Mouse (Mus musculus): ENCODE data around the gene Cracr2b. TPM values are rescaled to one million over a fixed set of nuclear protein-coding genes. Genes with fewer than 3 reads are reported as not detected.
A peak's percentile ranks its signal among the peaks of the same experiment; 100 is the strongest.
"Not testable (repeated sequence)": the region's sequence is repeated elsewhere in the genome, so short reads cannot be mapped to it uniquely, and the experiment has no call there.

Cracr2b gene
- polyA plus RNA-seq, 1 experiment from 2014 or later, result 7.7 TPM

DNA sequence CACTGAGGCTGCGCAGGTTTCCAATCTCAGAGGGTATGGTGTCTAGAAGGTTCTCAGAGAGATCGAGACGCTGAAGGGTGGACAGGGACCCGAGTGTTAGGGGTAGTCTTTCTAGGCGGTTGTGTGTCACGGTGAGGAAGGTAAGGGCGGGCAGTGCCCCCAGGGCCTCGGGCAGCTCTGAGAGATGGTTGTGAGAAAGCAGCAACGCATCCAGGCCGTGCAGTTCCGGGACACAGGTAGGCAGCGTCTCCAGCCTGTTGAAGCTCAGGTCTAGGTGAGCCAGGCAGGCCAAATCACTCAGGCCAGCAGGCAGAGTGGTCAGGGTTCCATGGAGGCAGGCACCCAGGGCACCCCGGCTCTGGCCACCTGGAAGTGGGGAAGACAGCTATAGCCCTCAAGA is 18.7 kb upstream of the Cracr2b start:
- Histone ChIP-seq H3K27me3 (no peaks in the 10 kb centered on the region), H3K36me3 (peaks cover 45% of the 10 kb centered on the region), H3K9me3 (no peaks in the 10 kb centered on the region), H3K4me1 (replicated peaks) (peaks cover 32% of the 10 kb centered on the region), H3K27ac (no peak overlapping the region), H3K4me3 (replicated peaks) (peak overlapping the region; percentile 48; the same call in 1 of the 2 replicates), H3K4me2 (peak overlapping the region; percentile 88), H3K9ac (replicated peaks) (peak overlapping the region; percentile 68)
- no peak for ATAC-seq (ENCODE audit: insufficient number of reproducible peaks, insufficient read depth, low FRiP score, low TSS enrichment, low read depth)
- WGBS, result 89% methylated on average over 13 of the region's 13 CpGs

DNA sequence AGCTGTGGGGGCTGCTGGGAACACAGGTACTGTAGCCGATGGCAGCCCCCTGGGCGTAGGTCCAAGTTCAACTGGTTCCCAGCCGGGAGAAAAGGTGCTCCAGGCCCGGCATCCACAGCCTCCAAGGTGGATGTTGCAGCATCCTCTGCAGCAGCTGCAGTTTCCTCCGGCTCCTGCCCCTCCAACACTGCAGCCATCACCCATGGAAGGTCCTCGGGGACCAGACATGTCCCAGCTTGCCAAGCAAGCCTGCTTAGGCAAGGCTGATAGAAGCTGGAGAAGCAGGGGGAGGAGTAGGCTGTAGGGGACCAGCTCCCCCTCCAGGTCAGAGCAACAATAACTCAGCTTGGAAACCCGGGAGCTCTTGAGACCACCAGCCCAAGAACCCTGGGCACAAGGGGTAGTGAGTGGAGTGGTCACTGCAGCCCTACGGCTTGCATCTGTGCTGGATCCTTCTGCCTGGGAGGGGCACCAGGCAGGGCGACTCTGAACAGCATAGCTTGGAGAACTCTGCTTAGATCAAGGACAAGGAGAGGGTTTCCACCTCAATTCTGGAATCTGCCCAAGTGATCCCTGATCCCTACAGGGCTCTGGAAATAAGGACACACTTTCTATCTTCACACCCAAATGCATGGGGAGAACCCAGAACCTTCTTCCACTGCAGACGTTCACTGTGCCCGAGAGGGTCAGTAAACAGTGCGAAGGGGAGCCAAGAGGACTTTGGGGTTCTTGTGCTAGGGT is 17.6 kb upstream of the Cracr2b start:
- whole genome bisulfite sequencing, result 25% methylated on average over 12 of the region's 12 CpGs
- H3K36me3 ChIP-seq, result peaks cover 39% of the 10 kb centered on the region
- peak overlapping the region; percentile 88 for H3K4me2 ChIP-seq
- no peaks in the 10 kb centered on the region for H3K9me3 ChIP-seq
- peak; percentile 0; the same call in 1 of the 2 replicates for ATAC-seq (ENCODE audit: insufficient number of reproducible peaks, insufficient read depth, low FRiP score, low TSS enrichment, low read depth)
- no peaks in the 10 kb centered on the region for H3K27me3 ChIP-seq
- peak overlapping the region; percentile 68 for H3K9ac ChIP-seq (replicated peaks)
- H3K4me1 ChIP-seq (replicated peaks), result peaks cover 34% of the 10 kb centered on the region
- H3K4me3 ChIP-seq (replicated peaks), result peak overlapping the region; percentile 48
- peak overlapping the region; percentile 78 for H3K27ac ChIP-seq

DNA sequence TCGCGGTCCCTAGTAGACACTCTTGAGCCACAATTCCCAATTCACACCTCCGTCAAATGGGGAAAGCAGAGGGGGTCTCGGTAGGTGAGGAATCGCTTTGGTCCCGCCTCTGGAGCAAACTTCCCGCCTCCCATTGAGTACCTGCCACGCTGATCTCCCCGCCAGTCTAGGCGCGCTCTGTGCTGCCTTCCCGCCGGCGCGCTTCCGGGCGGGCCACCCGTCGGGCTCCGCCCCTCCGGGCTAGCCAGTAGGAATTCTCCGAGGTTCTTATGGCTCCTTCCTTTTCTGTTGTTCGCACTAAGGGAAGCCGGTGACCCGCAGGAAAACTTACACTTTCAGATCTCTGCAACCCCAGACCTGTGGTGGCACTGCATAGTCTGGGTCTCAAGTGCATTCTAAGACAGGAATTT is 17.1 kb upstream of the Cracr2b start, which contains the start of gene Pidd1:
TSS of gene Pidd1 (minus strand) at position 198 of the 410 bp plus-strand sequence.
- Histone ChIP-seq H3K4me2 (peak within 1 kb of the TSS; percentile 88), H3K27me3 (no peaks in the 10 kb centered on the region), H3K4me3 (replicated peaks) (peak within 1 kb of the TSS; percentile 48), H3K9ac (replicated peaks) (peak within 1 kb of the TSS; percentile 68), H3K27ac (peak within 1 kb of the TSS; percentile 78), H3K36me3 (peaks cover 39% of the 10 kb centered on the region), H3K4me1 (replicated peaks) (peaks cover 39% of the 10 kb centered on the region), H3K9me3 (no peaks in the 10 kb centered on the region)
- ATAC-seq (ENCODE audit: insufficient number of reproducible peaks, insufficient read depth, low FRiP score, low TSS enrichment, low read depth), result 0 out of 2 replicates have a peak, but pooled peaks have one; percentile 33
- WGBS, result under 1% methylated on average over 25 of the region's 25 CpGs

DNA sequence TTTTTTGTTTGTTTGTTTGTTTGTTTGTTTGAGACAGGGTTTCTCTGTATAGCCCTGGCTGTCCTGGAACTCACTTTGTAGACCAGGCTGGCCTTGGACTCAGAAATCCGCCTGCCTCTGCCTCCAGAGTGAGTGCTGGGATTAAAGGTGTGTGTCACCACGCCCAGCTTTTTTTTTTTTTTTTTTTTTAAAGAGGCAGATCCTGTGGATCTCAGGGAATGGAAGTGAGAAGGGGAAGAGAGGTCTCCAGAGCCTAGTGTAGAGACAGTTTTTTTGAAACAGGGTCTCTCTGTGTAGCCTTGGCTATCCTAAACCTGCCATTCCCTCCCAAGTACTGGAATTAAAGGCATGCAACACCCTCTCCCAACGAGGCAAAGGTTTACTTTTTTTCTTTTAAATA is 14.5 kb upstream of the Cracr2b start:
- H3K27me3 ChIP-seq; H3K4me2 ChIP-seq; H3K4me3 ChIP-seq (replicated peaks); H3K27ac ChIP-seq; H3K9ac ChIP-seq (replicated peaks); H3K9me3 ChIP-seq; ATAC-seq (ENCODE audit: insufficient number of reproducible peaks, insufficient read depth, low FRiP score, low TSS enrichment, low read depth): not testable (repeated sequence)
- Histone ChIP-seq H3K4me1 (replicated peaks) (peaks cover 33% of the 10 kb centered on the region), H3K36me3 (peaks cover 39% of the 10 kb centered on the region)
- 77% methylated on average over 3 of the region's 3 CpGs for WGBS

DNA sequence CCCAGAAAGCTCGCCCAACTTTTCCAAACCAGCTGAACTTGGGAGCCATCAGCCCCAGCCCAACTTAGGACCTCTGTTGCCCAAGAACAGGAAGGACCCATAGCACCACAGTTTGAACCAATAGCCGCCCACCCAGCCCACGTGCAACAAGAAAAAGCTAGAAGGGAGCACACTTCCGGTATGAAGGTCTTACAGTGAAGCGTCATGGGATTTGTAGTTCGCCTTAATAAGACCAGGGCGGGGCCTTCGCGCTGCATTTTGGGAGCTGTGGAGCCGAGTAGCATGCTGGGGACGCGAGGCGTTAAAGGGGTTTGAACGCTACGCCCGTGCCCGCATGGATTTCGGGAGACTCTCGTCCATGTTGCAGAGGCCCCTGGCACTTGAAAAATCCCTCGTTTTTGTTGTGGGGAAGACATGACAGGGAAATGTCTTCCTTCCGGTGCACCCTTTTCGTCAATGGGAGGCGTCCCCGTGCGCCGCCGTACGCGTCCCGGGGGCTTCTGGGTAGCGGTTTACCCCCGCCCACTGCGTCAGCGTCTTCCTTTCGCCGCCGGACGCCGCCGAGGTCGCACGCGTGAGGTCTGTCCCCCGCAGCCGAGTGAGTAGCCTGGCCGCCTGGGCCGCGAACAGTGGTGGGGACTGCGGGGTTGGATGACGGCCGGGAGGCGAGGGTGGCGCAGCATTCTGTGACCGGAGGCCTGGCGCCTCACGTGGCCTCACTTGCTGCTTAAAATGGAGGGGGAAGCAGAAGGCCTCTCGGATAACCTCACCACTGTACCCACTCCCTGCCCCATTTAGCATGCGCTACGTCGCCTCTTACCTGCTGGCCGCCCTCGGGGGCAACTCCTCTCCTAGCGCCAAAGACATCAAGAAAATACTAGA is 13.5 kb upstream of the Cracr2b start, which contains the start of gene Rplp2:
TSS of gene Rplp2 (plus strand) at position 261 of the 882 bp plus-strand sequence.
- Histone ChIP-seq H3K4me3 (replicated peaks) (peak within 1 kb of the TSS; percentile 88), H3K4me1 (replicated peaks) (peaks cover 26% of the 10 kb centered on the region), H3K27me3 (no peaks in the 10 kb centered on the region), H3K4me2 (peak within 1 kb of the TSS; percentile 79), H3K36me3 (peaks cover 40% of the 10 kb centered on the region), H3K9me3 (no peaks in the 10 kb centered on the region), H3K27ac (peak within 1 kb of the TSS; percentile 64), H3K9ac (replicated peaks) (peak within 1 kb of the TSS; percentile 95)
- under 1% methylated on average over 63 of the region's 63 CpGs for WGBS
- ATAC-seq (ENCODE audit: insufficient number of reproducible peaks, insufficient read depth, low FRiP score, low TSS enrichment, low read depth), result peak; percentile 85

- no peak for ATAC-seq (ENCODE audit: insufficient number of reproducible peaks, insufficient read depth, low FRiP score, low TSS enrichment, low read depth)
- no peak overlapping the region for H3K27ac ChIP-seq
- no peak overlapping the region for H3K4me3 ChIP-seq (replicated peaks)
- peaks cover 24% of the 10 kb centered on the region for H3K4me1 ChIP-seq (replicated peaks)
- H3K9me3 ChIP-seq, result no peaks in the 10 kb centered on the region
- no peak overlapping the region for H3K9ac ChIP-seq (replicated peaks)
- H3K36me3 ChIP-seq, result peaks cover 41% of the 10 kb centered on the region
- H3K4me2 ChIP-seq, result no peak overlapping the region
- peaks cover 3% of the 10 kb centered on the region; the same call in 1 of the 2 replicates for H3K27me3 ChIP-seq
Observed at GRCm38 (mm10) chr7:141451928-141452327, 9.0 kb upstream of the Cracr2b start.

DNA sequence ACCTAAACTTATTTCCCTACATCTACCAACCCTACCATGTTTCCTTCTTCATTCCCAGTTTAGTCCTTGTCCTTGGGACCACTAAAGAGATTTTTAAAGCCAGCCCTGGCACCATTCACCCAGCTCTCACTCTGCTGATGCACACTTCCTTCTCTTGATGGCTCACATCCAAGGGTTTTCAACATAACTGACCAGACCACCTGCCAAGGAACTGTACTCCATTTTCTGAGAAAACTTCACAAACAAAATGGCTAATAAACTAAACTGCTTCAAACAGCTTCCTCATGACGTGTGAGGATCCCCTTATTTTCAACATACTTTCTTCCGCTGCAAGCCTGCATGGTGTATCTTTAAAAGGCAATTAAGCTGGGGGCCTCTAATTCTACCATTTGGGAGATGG is 7.3 kb upstream of the Cracr2b start:
- H3K9me3 ChIP-seq, result no peaks in the 10 kb centered on the region
- H3K27ac ChIP-seq, result no peak overlapping the region
- peaks cover 13% of the 10 kb centered on the region for H3K27me3 ChIP-seq
- H3K4me3 ChIP-seq (replicated peaks), result no peak overlapping the region
- WGBS, result 71% methylated on average over 2 of the region's 2 CpGs
- H3K36me3 ChIP-seq, result peaks cover 38% of the 10 kb centered on the region
- no peak overlapping the region for H3K9ac ChIP-seq (replicated peaks)
- no peak overlapping the region for H3K4me2 ChIP-seq
- no peak for ATAC-seq (ENCODE audit: insufficient number of reproducible peaks, insufficient read depth, low FRiP score, low TSS enrichment, low read depth)
- H3K4me1 ChIP-seq (replicated peaks), result peaks cover 18% of the 10 kb centered on the region

DNA sequence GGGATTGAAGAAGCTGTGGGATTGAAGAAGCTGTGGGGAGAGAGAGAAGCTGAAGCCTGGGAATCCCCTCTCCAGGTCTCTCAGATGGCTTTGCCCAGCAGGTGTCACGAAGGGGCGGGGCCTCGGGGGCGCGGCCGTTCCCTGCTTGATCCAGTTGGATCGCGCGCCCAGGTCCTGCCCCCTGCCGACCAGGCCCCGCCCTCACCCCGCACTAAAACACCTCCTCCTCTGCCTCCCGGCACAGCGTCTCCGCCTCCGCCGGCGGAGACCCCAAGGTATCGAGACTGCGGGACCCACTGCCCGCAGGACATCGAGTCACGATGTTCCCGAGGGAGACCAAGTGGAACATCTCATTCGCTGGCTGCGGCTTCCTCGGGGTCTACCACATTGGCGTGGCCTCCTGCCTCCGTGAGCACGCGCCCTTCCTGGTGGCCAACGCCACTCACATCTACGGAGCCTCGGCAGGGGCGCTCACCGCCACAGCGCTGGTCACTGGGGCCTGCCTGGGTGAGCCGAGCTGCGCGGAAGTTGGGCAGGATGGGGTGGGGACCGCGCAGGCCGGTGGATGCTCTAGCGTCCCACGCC is 5.8 kb upstream of the Cracr2b start, which contains the start of gene Pnpla2:
TSS of gene Pnpla2 (plus strand) at position 232 of the 585 bp plus-strand sequence.
- H3K27ac ChIP-seq, result peak within 1 kb of the TSS; percentile 66; the same call in 1 of the 2 replicates

DNA sequence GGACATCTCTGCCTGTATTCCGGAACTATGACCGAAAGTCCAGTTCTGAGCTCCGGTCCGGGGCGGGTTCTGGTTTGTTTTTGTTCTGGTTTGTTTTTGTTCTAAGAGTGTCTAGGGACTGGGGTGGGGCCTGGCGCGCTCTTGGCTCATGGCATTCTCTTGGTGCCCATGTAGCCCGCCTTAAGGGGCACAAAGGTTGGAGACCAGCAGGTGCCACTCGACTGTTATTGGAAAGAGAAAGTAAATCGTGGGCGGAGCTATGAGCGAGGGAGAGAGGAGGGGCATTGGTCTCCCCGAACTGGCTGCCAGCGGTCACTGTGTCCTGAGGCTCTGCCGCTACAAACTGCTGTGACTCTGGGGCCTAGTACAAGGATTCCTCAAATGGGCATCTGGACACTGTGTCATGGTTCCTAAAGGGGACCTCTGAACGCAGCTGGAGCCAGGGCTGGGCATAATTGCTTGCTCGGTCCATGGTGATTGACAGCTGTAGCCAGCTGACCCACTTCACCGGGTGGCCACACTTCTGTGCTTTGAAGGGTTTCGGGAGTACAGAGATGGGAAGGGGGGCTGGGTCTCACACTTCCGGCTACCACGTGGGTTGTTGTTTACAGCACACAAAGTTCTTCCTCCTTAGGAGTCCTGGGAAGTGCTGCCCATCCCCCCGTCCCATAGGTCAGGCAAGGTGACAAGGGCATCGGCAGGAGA is 5.1 kb upstream of the Cracr2b start:
- Histone ChIP-seq H3K9me3 (no peaks in the 10 kb centered on the region), H3K4me2 (peak overlapping the region; percentile 98), H3K27ac (peak overlapping the region; percentile 66; the same call in 1 of the 2 replicates), H3K4me3 (replicated peaks) (peak overlapping the region; percentile 61), H3K27me3 (peaks cover 34% of the 10 kb centered on the region), H3K36me3 (peaks cover 24% of the 10 kb centered on the region), H3K4me1 (replicated peaks) (peaks cover 17% of the 10 kb centered on the region), H3K9ac (replicated peaks) (peak overlapping the region; percentile 66)
- WGBS, result 1% methylated on average over 23 of the region's 23 CpGs
- peak; percentile 21 for ATAC-seq (ENCODE audit: insufficient number of reproducible peaks, insufficient read depth, low FRiP score, low TSS enrichment, low read depth)

More for the DNA sequence above, 5.8 kb upstream of the Cracr2b start, which contains the start of gene Pnpla2:
- peaks cover 31% of the 10 kb centered on the region for H3K36me3 ChIP-seq
- peaks cover 17% of the 10 kb centered on the region for H3K4me1 ChIP-seq (replicated peaks)
- H3K9me3 ChIP-seq, result no peaks in the 10 kb centered on the region
- H3K4me2 ChIP-seq, result peak within 1 kb of the TSS; percentile 98
- peak; percentile 74 for ATAC-seq (ENCODE audit: insufficient number of reproducible peaks, insufficient read depth, low FRiP score, low TSS enrichment, low read depth)
- under 1% methylated on average over 45 of the region's 45 CpGs for WGBS
- H3K9ac ChIP-seq (replicated peaks), result peak within 1 kb of the TSS; percentile 66
- peak within 1 kb of the TSS; percentile 61 for H3K4me3 ChIP-seq (replicated peaks)
- peaks cover 27% of the 10 kb centered on the region for H3K27me3 ChIP-seq

DNA sequence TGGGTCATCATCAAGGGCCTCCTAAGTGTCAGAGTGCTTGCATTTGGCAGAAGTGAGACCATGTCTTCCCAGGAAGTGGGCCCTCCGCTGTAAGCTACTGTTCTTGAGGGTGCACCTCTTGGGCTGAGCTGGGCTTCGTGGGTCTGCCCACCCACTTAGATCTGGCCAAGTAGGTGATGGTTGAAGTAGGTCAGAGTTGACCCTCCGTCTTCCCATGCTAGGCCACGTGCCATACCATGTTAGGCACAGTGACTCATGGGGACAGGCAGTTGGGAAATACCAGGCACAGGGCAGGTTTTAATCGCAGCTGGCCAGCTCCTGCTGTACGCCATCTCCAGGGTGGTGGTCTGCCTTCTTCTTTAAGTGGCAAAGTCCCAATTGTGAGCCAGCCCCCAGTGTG is 4.2 kb upstream of the Cracr2b start:
- H3K27me3 ChIP-seq, result peaks cover 44% of the 10 kb centered on the region
- H3K27ac ChIP-seq, result no peak overlapping the region
- H3K9me3 ChIP-seq, result no peaks in the 10 kb centered on the region
- H3K4me1 ChIP-seq (replicated peaks), result peaks cover 21% of the 10 kb centered on the region
- 94% methylated on average over 6 of the region's 6 CpGs for WGBS
- no peak overlapping the region for H3K9ac ChIP-seq (replicated peaks)
- H3K4me3 ChIP-seq (replicated peaks), result no peak overlapping the region
- H3K4me2 ChIP-seq, result no peak overlapping the region
- ATAC-seq (ENCODE audit: insufficient number of reproducible peaks, insufficient read depth, low FRiP score, low TSS enrichment, low read depth), result no peak
- peaks cover 15% of the 10 kb centered on the region for H3K36me3 ChIP-seq

Measured in limb, embryonic 12.5 days (tissue).